Mouse (Mus musculus) kidney, embryonic 16.5 days (tissue): Measurements from ENCODE around the gene Plod1. TPM values are rescaled to one million over a fixed set of nuclear protein-coding genes. Genes with fewer than 3 reads are reported as not detected.
A peak's percentile ranks its signal among the peaks of the same experiment; 100 is the strongest.
"Not testable (repeated sequence)": the region's sequence is repeated elsewhere in the genome, so short reads cannot be mapped to it uniquely, and the experiment has no call there.

Source experiments
- ATAC-seq: fragments of 200-750 bp; cut with Nextera tagmentation; 2 replicates; pipeline ENCODE4 v1.8.0; 2017; ENCODE audit warnings: moderate TSS enrichment; ENCODE audit not compliant: low FRiP score, low TSS enrichment
- H3K27ac ChIP-seq: fragments of 300-500 bp; sonication (generic); 2 replicates; pipeline ENCODE4 v1.5.1; 2014; ENCODE audit warnings: low read length
- H3K27me3 ChIP-seq: fragments of 300-500 bp; sonication (generic); 2 replicates; pipeline ENCODE4 v1.6.1; 2014; ENCODE audit warnings: low read length, control low read depth, mixed read lengths; ENCODE audit not compliant: insufficient read depth
- H3K36me3 ChIP-seq: fragments of 300-500 bp; sonication (generic); 2 replicates; pipeline ENCODE4 v1.6.1; 2014; ENCODE audit warnings: low read length, control low read depth, mixed read lengths; ENCODE audit not compliant: insufficient read depth
- H3K4me1 ChIP-seq: fragments of 300-500 bp; sonication (generic); 2 replicates; pipeline ENCODE4 v1.6.1; 2014; ENCODE audit warnings: low read length, control low read depth, mixed read lengths; ENCODE audit not compliant: insufficient read depth
- H3K4me2 ChIP-seq: fragments of 300-500 bp; sonication (generic); replicated peaks from 2 replicates; pipeline ENCODE4 v1.6.1; 2014; ENCODE audit warnings: low read depth, low read length
- H3K4me3 ChIP-seq: fragments of 300-500 bp; sonication (generic); 2 replicates; pipeline ENCODE4 v1.5.1; 2014; ENCODE audit warnings: mild to moderate bottlenecking, low read length
- H3K9ac ChIP-seq: fragments of 300-500 bp; sonication (generic); replicated peaks from 2 replicates; pipeline ENCODE4 v1.6.1; 2014; ENCODE audit warnings: low read length
- H3K9me3 ChIP-seq: fragments of 300-500 bp; sonication (generic); 2 replicates; pipeline ENCODE4 v1.6.1; 2016; ENCODE audit warnings: low read length, control low read depth
- WGBS: fragments of 180-500 bp; shearing (Covaris S2); extraction: QIAGEN DNeasy Blood & Tissue Kit; methylation state at CpG from one replicate; pipeline ENCODE4 v1.1.7; 2014; 5-methylcytosine and 5-hydroxymethylcytosine counted together
- polyA plus RNA-seq: library from polyadenylated mRNA; unstranded; fragments of >200 nt; fragmentation: Nextera tagmentation; extraction: Ambion mirVana; gene quantifications from 2 replicates; pipeline ENCODE4 v1.2.1, GENCODE M21; 2015

Gene Plod1
- polyA plus RNA-seq, 1 experiment from 2014 or later, result 61.5 TPM

GRCm38 (mm10) chr4:147866793-147867192, 69.8 kb downstream of the Plod1 start:
- Histone ChIP-seq H3K4me2 (0 out of 2 replicates have a peak overlapping the region, but pooled peaks have one; percentile 66), H3K36me3 (peaks cover 29% of the 10 kb centered on the region), H3K4me1 (peaks cover 21% of the 10 kb centered on the region)
- H3K27me3 ChIP-seq, ATAC-seq, H3K27ac ChIP-seq, H3K9ac ChIP-seq, H3K4me3 ChIP-seq, H3K9me3 ChIP-seq: not testable (repeated sequence)
- 28% methylated on average over 3 of the region's 3 CpGs for WGBS

- H3K36me3 ChIP-seq, result peaks cover 31% of the 10 kb centered on the region
- WGBS, result 90% methylated on average over 9 of the region's 9 CpGs
- ATAC-seq, result no peak
Observed at GRCm38 (mm10) chr4:147866056-147866455, 70.5 kb downstream of the Plod1 start.

GRCm38 (mm10) chr4:147865651-147866050, 70.9 kb downstream of the Plod1 start:
- 93% methylated on average over 6 of the region's 6 CpGs for WGBS
- Histone ChIP-seq H3K9me3 (no peaks in the 10 kb centered on the region), H3K4me1 (peaks cover 21% of the 10 kb centered on the region), H3K27me3 (no peaks in the 10 kb centered on the region), H3K4me3 (no peak overlapping the region), H3K4me2 (no peak overlapping the region), H3K27ac (no peak overlapping the region), H3K9ac (no peak overlapping the region), H3K36me3 (peaks cover 33% of the 10 kb centered on the region)
- ATAC-seq, result no peak

More at GRCm38 (mm10) chr4:147866056-147866455, 70.5 kb downstream of the Plod1 start:
- Histone ChIP-seq H3K27ac (no peak overlapping the region), H3K4me3 (no peak overlapping the region), H3K9ac (no peak overlapping the region), H3K4me1 (peaks cover 21% of the 10 kb centered on the region), H3K9me3 (no peaks in the 10 kb centered on the region), H3K27me3 (no peaks in the 10 kb centered on the region), H3K4me2 (no peak overlapping the region)

- no peak overlapping the region for H3K9ac ChIP-seq
- H3K4me3 ChIP-seq, result no peak overlapping the region
- no peak for ATAC-seq
- no peak overlapping the region for H3K4me2 ChIP-seq
- peaks cover 38% of the 10 kb centered on the region for H3K36me3 ChIP-seq
- H3K27me3 ChIP-seq, result no peaks in the 10 kb centered on the region
- no peaks in the 10 kb centered on the region for H3K4me1 ChIP-seq
- 74% methylated on average over 3 of the region's 3 CpGs for WGBS
- no peaks in the 10 kb centered on the region for H3K9me3 ChIP-seq
- no peak overlapping the region for H3K27ac ChIP-seq
Observed at GRCm38 (mm10) chr4:147862051-147862450, 74.5 kb downstream of the Plod1 start.

Other genes starting within 250 kb of the Plod1 start
- not detected in 2 replicates for gene Zfp534, start 234.2 kb downstream of the Plod1 start, polyA plus RNA-seq
- 9.9 and 11.0 TPM in 2 replicates for gene Zfp984, start 127.0 kb downstream of the Plod1 start, polyA plus RNA-seq
- 5.4 TPM in 2 replicates for gene Zfp933, start 88.4 kb downstream of the Plod1 start, polyA plus RNA-seq
- 55.3 and 55.4 TPM in 2 replicates for gene Miip, start 68.0 kb downstream of the Plod1 start, polyA plus RNA-seq
- 12.9 and 13.1 TPM in 2 replicates for gene Fv1, start 67.8 kb downstream of the Plod1 start, polyA plus RNA-seq
- 45.4 and 47.1 TPM in 2 replicates for gene Mfn2, start 32.1 kb downstream of the Plod1 start, polyA plus RNA-seq
- gene 2510039O18Rik, start 4.1 kb upstream of the Plod1 start, polyA plus RNA-seq, result 10.4 and 13.9 TPM in 2 replicates
- gene Nppb, start 49.0 kb upstream of the Plod1 start, polyA plus RNA-seq, result 0.21 TPM in 1 of 2 replicates, not detected in the other
- 0.41 and 1.00 TPM in 2 replicates for gene Nppa, start 64.0 kb upstream of the Plod1 start, polyA plus RNA-seq
- gene Clcn6, start 102.1 kb upstream of the Plod1 start, polyA plus RNA-seq, result 6.4 and 6.8 TPM in 2 replicates
- gene Mthfr, start 102.3 kb upstream of the Plod1 start, polyA plus RNA-seq, result 26.5 and 28.1 TPM in 2 replicates
- 28.1 and 31.5 TPM in 2 replicates for gene Agtrap, start 151.3 kb upstream of the Plod1 start, polyA plus RNA-seq
- gene Mad2l2, start 193.6 kb upstream of the Plod1 start, polyA plus RNA-seq, result 70.3 and 74.8 TPM in 2 replicates
- gene Draxin, start 193.9 kb upstream of the Plod1 start, polyA plus RNA-seq, result 0.28 and 0.29 TPM in 2 replicates
- 22.0 and 22.2 TPM in 2 replicates for gene Fbxo6, start 215.4 kb upstream of the Plod1 start, polyA plus RNA-seq
- 19.8 and 20.6 TPM in 2 replicates for gene Fbxo44, start 223.7 kb upstream of the Plod1 start, polyA plus RNA-seq
- gene Fbxo2, start 223.9 kb upstream of the Plod1 start, polyA plus RNA-seq, result 1.8 and 2.3 TPM in 2 replicates